Mouse (Mus musculus): ENCODE results near the gene Ncf1. TPM values are rescaled to one million over a fixed set of nuclear protein-coding genes. Genes with fewer than 3 reads are reported as not detected.

The Ncf1 gene
- polyA plus RNA-seq, 1 experiment from 2014 or later: 2.4 TPM

- Histone ChIP-seq H3K27me3 (ENCODE audit: control insufficient read depth, insufficient read depth, low read length) (no peaks in the 10 kb centered on the region), H3K4me1 (ENCODE audit: control insufficient read depth, insufficient read depth, low read length) (no peaks in the 10 kb centered on the region), H3K4me2 (ENCODE audit: low read depth, severe bottlenecking) (no peak overlapping the region), H3K36me3 (ENCODE audit: control insufficient read depth, insufficient read depth, low read length) (peaks cover 55% of the 10 kb centered on the region), H3K4me3 (ENCODE audit: low read depth, low read length) (no peak overlapping the region), H3K27ac (replicated peaks; ENCODE audit: low read depth, low read length) (no peak overlapping the region), H3K9ac (ENCODE audit: low read length) (no peak overlapping the region), H3K9me3 (ENCODE audit: control insufficient read depth, low read length) (no peaks in the 10 kb centered on the region)
- WGBS: 95% methylated on average over 8 of the region's 8 CpGs
- ATAC-seq (ENCODE audit: insufficient number of reproducible peaks, low FRiP score, low TSS enrichment, low read depth): no peak
- no peak for DNase-seq (ENCODE audit: low spot score)
Measured at GRCm38 (mm10) chr5:134268751-134269150, 39.3 kb upstream of the Ncf1 start.

GRCm38 (mm10) chr5:134266404-134266803, 37.0 kb upstream of the Ncf1 start:
- Histone ChIP-seq H3K27ac (replicated peaks; ENCODE audit: low read depth, low read length) (no peak overlapping the region), H3K4me1 (ENCODE audit: control insufficient read depth, insufficient read depth, low read length) (no peaks in the 10 kb centered on the region), H3K9me3 (ENCODE audit: control insufficient read depth, low read length) (no peaks in the 10 kb centered on the region), H3K36me3 (ENCODE audit: control insufficient read depth, insufficient read depth, low read length) (peaks cover 70% of the 10 kb centered on the region), H3K4me2 (ENCODE audit: low read depth, severe bottlenecking) (no peak overlapping the region), H3K27me3 (ENCODE audit: control insufficient read depth, insufficient read depth, low read length) (no peaks in the 10 kb centered on the region), H3K9ac (ENCODE audit: low read length) (no peak overlapping the region), H3K4me3 (ENCODE audit: low read depth, low read length) (no peak overlapping the region)
- WGBS: 93% methylated on average over 18 of the region's 18 CpGs
- no peak for DNase-seq (ENCODE audit: low spot score)
- ATAC-seq (ENCODE audit: insufficient number of reproducible peaks, low FRiP score, low TSS enrichment, low read depth): no peak

DNA sequence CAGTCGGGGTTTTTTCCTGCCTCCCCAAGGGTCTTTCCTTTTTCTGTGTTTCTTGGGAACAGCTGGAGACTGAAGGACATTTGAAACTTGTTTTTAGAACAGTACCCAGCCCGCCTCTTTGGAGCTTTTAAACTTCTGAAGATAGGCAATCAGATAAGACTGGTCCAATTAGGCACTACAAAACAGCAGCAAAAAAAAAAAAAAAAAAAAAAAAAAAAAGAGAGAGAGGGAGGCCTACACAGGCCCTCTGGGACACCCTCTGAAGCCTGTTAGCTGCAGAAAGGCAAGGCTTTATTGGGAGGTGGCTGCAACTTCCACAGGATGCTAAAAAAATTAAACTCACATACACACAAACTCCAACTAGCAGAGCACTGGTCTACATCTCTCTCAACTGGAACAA, 36.5 kb upstream of the Ncf1 start:
- Histone ChIP-seq H3K27me3 (ENCODE audit: control insufficient read depth, insufficient read depth, low read length) (no peaks in the 10 kb centered on the region), H3K27ac (replicated peaks; ENCODE audit: low read depth, low read length) (no peak overlapping the region), H3K4me3 (ENCODE audit: low read depth, low read length) (no peak overlapping the region), H3K4me2 (ENCODE audit: low read depth, severe bottlenecking) (no peak overlapping the region), H3K4me1 (ENCODE audit: control insufficient read depth, insufficient read depth, low read length) (no peaks in the 10 kb centered on the region), H3K36me3 (ENCODE audit: control insufficient read depth, insufficient read depth, low read length) (peaks cover 71% of the 10 kb centered on the region), H3K9ac (ENCODE audit: low read length) (no peak overlapping the region), H3K9me3 (ENCODE audit: control insufficient read depth, low read length) (no peaks in the 10 kb centered on the region)
- WGBS: 77% methylated on average over 2 of the region's 2 CpGs
- no peak for DNase-seq (ENCODE audit: low spot score)
- no peak for ATAC-seq (ENCODE audit: insufficient number of reproducible peaks, low FRiP score, low TSS enrichment, low read depth)

DNA sequence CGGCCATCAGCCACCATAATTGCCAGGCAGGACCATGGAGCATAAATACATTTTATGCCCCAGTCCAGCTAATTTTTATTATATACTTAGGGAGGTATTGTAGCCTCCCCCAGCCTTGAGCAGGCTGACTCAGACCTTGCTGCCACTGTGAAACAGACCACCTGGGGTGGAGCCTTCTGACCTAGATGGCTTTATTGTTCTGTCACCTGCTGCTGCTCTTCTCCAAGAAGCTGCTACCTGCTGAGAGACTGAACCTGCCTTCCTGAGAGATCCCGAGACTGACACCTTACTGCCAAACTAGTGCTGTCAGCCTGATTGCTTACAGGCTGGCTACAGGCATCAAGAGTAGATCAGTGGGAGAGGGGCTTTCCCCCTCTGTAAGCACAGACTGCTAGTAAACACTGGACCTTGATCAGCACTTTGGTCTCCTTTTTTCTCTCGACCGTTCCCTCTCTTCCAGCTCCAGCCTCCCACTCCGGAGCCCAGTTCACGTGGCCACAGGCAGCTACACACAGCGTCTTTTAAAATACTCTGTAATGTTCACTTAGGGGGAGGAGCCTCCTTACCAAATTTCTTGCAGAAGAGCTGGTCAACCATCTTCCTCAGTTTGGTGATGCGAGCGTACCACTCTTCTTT, 30.7 kb upstream of the Ncf1 start:
- 90% methylated on average over 9 of the region's 9 CpGs for WGBS
- no peak overlapping the region for H3K27ac ChIP-seq (replicated peaks; ENCODE audit: low read depth, low read length)

GRCm38 (mm10) chr5:134258934-134259333, 29.5 kb upstream of the Ncf1 start:
- H3K9ac ChIP-seq (ENCODE audit: low read length): no peak overlapping the region
- no peaks in the 10 kb centered on the region for H3K9me3 ChIP-seq (ENCODE audit: control insufficient read depth, low read length)
- H3K4me3 ChIP-seq (ENCODE audit: low read depth, low read length): no peak overlapping the region
- peaks cover 75% of the 10 kb centered on the region for H3K36me3 ChIP-seq (ENCODE audit: control insufficient read depth, insufficient read depth, low read length)
- H3K27me3 ChIP-seq (ENCODE audit: control insufficient read depth, insufficient read depth, low read length): no peaks in the 10 kb centered on the region
- no peak overlapping the region for H3K27ac ChIP-seq (replicated peaks; ENCODE audit: low read depth, low read length)
- no peaks in the 10 kb centered on the region for H3K4me1 ChIP-seq (ENCODE audit: control insufficient read depth, insufficient read depth, low read length)
- ATAC-seq (ENCODE audit: insufficient number of reproducible peaks, low FRiP score, low TSS enrichment, low read depth) (no peak), DNase-seq (ENCODE audit: low spot score) (no peak)
- no peak overlapping the region for H3K4me2 ChIP-seq (ENCODE audit: low read depth, severe bottlenecking)
- 96% methylated on average over 2 of the region's 2 CpGs for WGBS

More for the DNA sequence above, 30.7 kb upstream of the Ncf1 start:
- Histone ChIP-seq H3K4me3 (ENCODE audit: low read depth, low read length) (no peak overlapping the region), H3K4me2 (ENCODE audit: low read depth, severe bottlenecking) (no peak overlapping the region), H3K36me3 (ENCODE audit: control insufficient read depth, insufficient read depth, low read length) (peaks cover 75% of the 10 kb centered on the region), H3K9ac (ENCODE audit: low read length) (no peak overlapping the region), H3K9me3 (ENCODE audit: control insufficient read depth, low read length) (no peaks in the 10 kb centered on the region), H3K27me3 (ENCODE audit: control insufficient read depth, insufficient read depth, low read length) (no peaks in the 10 kb centered on the region), H3K4me1 (ENCODE audit: control insufficient read depth, insufficient read depth, low read length) (no peaks in the 10 kb centered on the region)
- DNase-seq (ENCODE audit: low spot score): no peak
- no peak for ATAC-seq (ENCODE audit: insufficient number of reproducible peaks, low FRiP score, low TSS enrichment, low read depth)

DNA sequence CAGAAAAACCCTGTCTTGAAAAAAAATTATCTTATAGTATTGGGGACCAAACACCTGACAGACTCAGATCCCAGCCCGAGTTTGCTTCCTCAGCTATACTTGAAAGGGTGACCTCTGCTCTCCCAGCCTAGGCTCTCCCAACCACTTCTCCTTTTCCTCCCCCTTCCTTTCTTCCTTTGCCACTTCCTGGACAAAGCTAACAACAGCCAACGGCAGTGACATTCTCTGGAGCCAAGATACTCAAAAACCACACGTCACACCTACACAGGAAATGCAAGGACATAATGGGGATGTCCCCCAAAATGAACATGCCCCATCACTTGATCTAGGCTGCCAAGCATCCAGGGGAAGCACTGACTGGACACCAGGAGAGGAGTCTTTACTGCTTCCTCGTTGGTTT, 29.0 kb upstream of the Ncf1 start:
- no peak overlapping the region for H3K4me2 ChIP-seq (ENCODE audit: low read depth, severe bottlenecking)
- peaks cover 75% of the 10 kb centered on the region for H3K36me3 ChIP-seq (ENCODE audit: control insufficient read depth, insufficient read depth, low read length)
- no peak overlapping the region for H3K4me3 ChIP-seq (ENCODE audit: low read depth, low read length)
- H3K4me1 ChIP-seq (ENCODE audit: control insufficient read depth, insufficient read depth, low read length): no peaks in the 10 kb centered on the region
- H3K9me3 ChIP-seq (ENCODE audit: control insufficient read depth, low read length): no peaks in the 10 kb centered on the region
- no peak overlapping the region for H3K27ac ChIP-seq (replicated peaks; ENCODE audit: low read depth, low read length)
- ATAC-seq (ENCODE audit: insufficient number of reproducible peaks, low FRiP score, low TSS enrichment, low read depth): no peak
- H3K9ac ChIP-seq (ENCODE audit: low read length): no peak overlapping the region
- no peak for DNase-seq (ENCODE audit: low spot score)
- 83% methylated on average over 4 of the region's 4 CpGs for WGBS
- H3K27me3 ChIP-seq (ENCODE audit: control insufficient read depth, insufficient read depth, low read length): no peaks in the 10 kb centered on the region

GRCm38 (mm10) chr5:134257349-134258031, 28.1 kb upstream of the Ncf1 start:
- Histone ChIP-seq H3K9ac (ENCODE audit: low read length) (no peak overlapping the region), H3K4me2 (ENCODE audit: low read depth, severe bottlenecking) (no peak overlapping the region), H3K9me3 (ENCODE audit: control insufficient read depth, low read length) (no peaks in the 10 kb centered on the region), H3K36me3 (ENCODE audit: control insufficient read depth, insufficient read depth, low read length) (peaks cover 71% of the 10 kb centered on the region), H3K27me3 (ENCODE audit: control insufficient read depth, insufficient read depth, low read length) (no peaks in the 10 kb centered on the region), H3K27ac (replicated peaks; ENCODE audit: low read depth, low read length) (no peak overlapping the region), H3K4me3 (ENCODE audit: low read depth, low read length) (no peak overlapping the region), H3K4me1 (ENCODE audit: control insufficient read depth, insufficient read depth, low read length) (no peaks in the 10 kb centered on the region)
- WGBS: 94% methylated on average over 13 of the region's 13 CpGs
- DNase-seq (ENCODE audit: low spot score): no peak
- ATAC-seq (ENCODE audit: insufficient number of reproducible peaks, low FRiP score, low TSS enrichment, low read depth): no peak

- DNase-seq (ENCODE audit: low spot score) (no peak), ATAC-seq (ENCODE audit: insufficient number of reproducible peaks, low FRiP score, low TSS enrichment, low read depth) (no peak)
- Histone ChIP-seq H3K4me3 (ENCODE audit: low read depth, low read length) (no peak overlapping the region), H3K27me3 (ENCODE audit: control insufficient read depth, insufficient read depth, low read length) (no peaks in the 10 kb centered on the region), H3K36me3 (ENCODE audit: control insufficient read depth, insufficient read depth, low read length) (peaks cover 68% of the 10 kb centered on the region), H3K9me3 (ENCODE audit: control insufficient read depth, low read length) (no peaks in the 10 kb centered on the region), H3K27ac (replicated peaks; ENCODE audit: low read depth, low read length) (no peak overlapping the region), H3K4me2 (ENCODE audit: low read depth, severe bottlenecking) (no peak overlapping the region), H3K4me1 (ENCODE audit: control insufficient read depth, insufficient read depth, low read length) (no peaks in the 10 kb centered on the region), H3K9ac (ENCODE audit: low read length) (no peak overlapping the region)
- WGBS: 94% methylated on average over 10 of the region's 10 CpGs
Measured at GRCm38 (mm10) chr5:134255294-134255693, 25.9 kb upstream of the Ncf1 start.

All from limb, embryonic 11.5 days (tissue).